Mouse (Mus musculus) stomach, embryonic 15.5 days (tissue): ENCODE results near the gene Ankrd13b. TPM values are rescaled to one million over a fixed set of nuclear protein-coding genes. Genes with fewer than 3 reads are reported as not detected.

Source experiments
- ATAC-seq: fragments of 200-750 bp; cut with Nextera tagmentation; 2 replicates; pipeline ENCODE4 v1.8.0; 2017; ENCODE audit warnings: low read depth, moderate number of reproducible peaks, moderate TSS enrichment; ENCODE audit not compliant: insufficient read depth, low FRiP score
- H3K27ac ChIP-seq: fragments of 300-500 bp; sonication (generic); 2 replicates; pipeline ENCODE4 v1.5.1; 2015; ENCODE audit warnings: mild to moderate bottlenecking, inconsistent platforms
- H3K27me3 ChIP-seq: fragments of 300-500 bp; sonication (generic); replicated peaks from 2 replicates; pipeline ENCODE4 v1.6.1; 2015; ENCODE audit warnings: inconsistent platforms
- H3K36me3 ChIP-seq: fragments of 300-500 bp; sonication (generic); 2 replicates; pipeline ENCODE4 v1.6.1; 2015; ENCODE audit warnings: inconsistent platforms
- H3K4me1 ChIP-seq: fragments of 300-500 bp; sonication (generic); 2 replicates; pipeline ENCODE4 v1.6.1; 2015; ENCODE audit warnings: inconsistent platforms
- H3K4me2 ChIP-seq: fragments of 300-500 bp; sonication (generic); 2 replicates; pipeline ENCODE4 v1.6.1; 2015; ENCODE audit warnings: mild to moderate bottlenecking, inconsistent platforms
- H3K4me3 ChIP-seq: fragments of 300-500 bp; sonication (generic); replicated peaks from 2 replicates; pipeline ENCODE4 v1.5.1; 2015; ENCODE audit warnings: inconsistent platforms
- H3K9ac ChIP-seq: fragments of 300-500 bp; sonication (generic); 2 replicates; pipeline ENCODE4 v1.6.1; 2015; ENCODE audit warnings: inconsistent platforms
- H3K9me3 ChIP-seq: fragments of 300-500 bp; sonication (generic); 2 replicates; pipeline ENCODE4 v1.6.1; 2016; ENCODE audit warnings: inconsistent platforms
- WGBS: fragments of 180-500 bp; shearing (Covaris S2); methylation state at CpG from one replicate; pipeline ENCODE4 v1.1.7; 2015; 5-methylcytosine and 5-hydroxymethylcytosine counted together
- polyA plus RNA-seq: library from polyadenylated mRNA; unstranded; fragments of >200 nt; fragmentation: Nextera tagmentation; extraction: Ambion mirVana; gene quantifications from 2 replicates; pipeline ENCODE4 v1.2.1, GENCODE M21; 2015

The Ankrd13b gene
- polyA plus RNA-seq, 1 experiment from 2014 or later: 5.9 TPM

DNA sequence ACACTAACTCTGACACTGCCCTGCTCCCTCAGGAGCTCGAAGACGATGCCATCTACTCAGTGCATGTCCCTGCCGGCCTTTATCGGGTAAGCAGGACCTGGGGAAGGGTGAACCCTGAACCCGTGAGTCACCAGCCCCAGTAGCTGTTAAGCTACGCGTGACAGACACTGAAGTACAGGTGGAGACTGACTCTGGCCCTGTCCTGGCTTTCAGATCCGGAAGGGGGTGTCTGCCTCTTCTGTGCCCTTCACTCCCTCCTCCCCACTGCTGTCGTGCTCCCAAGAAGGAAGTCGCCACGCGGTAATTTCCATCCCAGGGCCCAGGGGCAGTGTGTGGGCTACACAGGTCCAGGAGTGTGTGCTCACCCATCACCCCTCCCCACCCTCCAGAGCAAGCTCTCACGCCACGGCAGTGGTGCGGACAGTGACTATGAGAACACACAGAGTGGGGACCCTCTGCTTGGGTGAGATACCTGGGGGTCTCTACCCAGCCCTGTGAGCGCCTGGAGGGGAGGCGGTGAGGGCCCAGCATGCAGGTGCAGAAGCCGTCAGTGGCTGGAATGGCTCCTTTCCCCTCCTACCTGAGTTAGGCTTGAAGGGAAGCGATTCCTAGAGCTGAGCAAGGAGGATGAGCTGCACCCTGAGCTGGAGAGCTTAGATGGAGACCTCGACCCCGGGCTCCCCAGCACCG, 16.0 kb upstream of the Ankrd13b start:
- no peak overlapping the region for H3K4me3 ChIP-seq
- 86% methylated on average over 22 of the region's 22 CpGs for WGBS
- H3K27me3 ChIP-seq: no peaks in the 10 kb centered on the region
- no peaks in the 10 kb centered on the region for H3K9me3 ChIP-seq
- peaks cover 51% of the 10 kb centered on the region for H3K36me3 ChIP-seq
- H3K9ac ChIP-seq: no peak overlapping the region
- no peak for ATAC-seq
- H3K4me1 ChIP-seq: peaks cover 16% of the 10 kb centered on the region
- H3K4me2 ChIP-seq: no peak overlapping the region
- no peak overlapping the region for H3K27ac ChIP-seq

DNA sequence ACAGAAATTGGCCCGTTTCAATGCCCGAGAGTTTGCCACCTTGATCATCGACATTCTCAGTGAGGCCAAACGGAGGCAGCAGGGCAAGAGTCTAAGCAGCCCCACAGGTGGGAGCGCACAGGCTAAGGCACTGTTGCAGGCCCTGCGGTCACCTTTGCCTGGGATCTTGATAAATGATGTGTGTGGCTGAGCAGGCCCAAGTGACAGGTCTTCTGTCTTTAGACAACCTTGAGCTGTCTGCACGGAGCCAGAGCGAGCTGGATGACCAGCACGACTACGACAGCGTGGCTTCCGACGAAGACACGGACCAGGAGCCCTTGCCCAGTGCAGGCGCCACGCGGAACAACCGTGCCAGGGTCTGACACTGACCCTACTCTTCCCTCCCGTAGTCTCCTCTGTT, 14.9 kb upstream of the Ankrd13b start:
- H3K4me2 ChIP-seq: no peak overlapping the region
- 92% methylated on average over 19 of the region's 19 CpGs for WGBS
- no peaks in the 10 kb centered on the region for H3K9me3 ChIP-seq
- H3K36me3 ChIP-seq: peaks cover 58% of the 10 kb centered on the region
- no peak for ATAC-seq
- H3K4me3 ChIP-seq: no peak overlapping the region
- no peaks in the 10 kb centered on the region for H3K27me3 ChIP-seq
- H3K27ac ChIP-seq: no peak overlapping the region
- H3K4me1 ChIP-seq: peaks cover 23% of the 10 kb centered on the region
- no peak overlapping the region for H3K9ac ChIP-seq

DNA sequence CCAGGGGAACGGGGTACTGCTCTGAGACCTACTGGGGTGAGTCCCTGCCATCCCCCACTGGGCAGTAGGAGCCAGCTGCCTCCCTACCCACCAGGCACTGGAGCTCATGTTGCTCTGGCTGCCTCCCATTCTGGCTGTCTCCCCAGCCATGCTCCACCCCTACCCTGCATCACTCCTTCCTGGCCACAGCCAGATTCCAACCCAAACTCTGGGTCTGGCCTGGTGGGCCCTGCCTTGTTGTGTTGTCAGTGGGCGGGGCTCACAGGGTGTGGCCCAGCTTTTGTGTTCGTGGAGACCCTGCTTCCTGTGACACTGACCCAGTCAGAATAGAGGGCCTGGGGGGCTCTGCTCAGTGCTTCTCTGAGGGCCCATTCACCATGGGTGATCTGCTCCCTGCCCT, 14.0 kb upstream of the Ankrd13b start:
- H3K4me1 ChIP-seq: peaks cover 22% of the 10 kb centered on the region
- H3K27ac ChIP-seq: no peak overlapping the region
- no peaks in the 10 kb centered on the region for H3K9me3 ChIP-seq
- no peak overlapping the region for H3K4me3 ChIP-seq
- H3K9ac ChIP-seq: no peak overlapping the region
- 67% methylated on average over 3 of the region's 3 CpGs for WGBS
- H3K27me3 ChIP-seq: no peaks in the 10 kb centered on the region
- H3K4me2 ChIP-seq: no peak overlapping the region
- H3K36me3 ChIP-seq: peaks cover 58% of the 10 kb centered on the region
- ATAC-seq: no peak

- Histone ChIP-seq H3K4me3 (no peak overlapping the region), H3K9me3 (no peaks in the 10 kb centered on the region), H3K27ac (0 out of 2 replicates have a peak overlapping the region, but pooled peaks have one; percentile 16), H3K27me3 (no peaks in the 10 kb centered on the region), H3K4me2 (no peak overlapping the region), H3K9ac (no peak overlapping the region), H3K4me1 (peaks cover 25% of the 10 kb centered on the region), H3K36me3 (peaks cover 57% of the 10 kb centered on the region)
- 84% methylated on average over 6 of the region's 6 CpGs for WGBS
- no peak for ATAC-seq
Measured at GRCm38 (mm10) chr11:77502481-77502880, 13.0 kb upstream of the Ankrd13b start.

DNA sequence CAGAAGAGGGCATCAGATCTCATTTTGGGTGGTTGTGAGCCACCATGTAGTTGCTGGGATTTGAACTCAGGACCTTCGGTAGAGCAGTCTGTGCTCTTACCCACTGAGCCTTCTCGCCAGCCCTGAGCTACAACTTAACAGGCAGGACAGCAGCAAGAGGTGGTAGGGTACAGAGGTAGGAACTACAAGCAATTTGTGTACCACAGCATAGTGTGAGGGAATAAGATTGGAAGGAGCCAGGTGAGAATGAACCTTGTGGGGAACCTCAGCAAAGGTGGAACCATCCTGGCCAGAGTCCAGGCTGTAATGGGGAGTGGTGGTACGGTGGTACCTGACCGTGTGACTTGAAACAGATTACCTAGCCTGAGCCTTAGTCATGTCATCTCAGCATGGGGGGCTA, 12.5 kb upstream of the Ankrd13b start:
- 90% methylated on average over 4 of the region's 4 CpGs for WGBS
- Histone ChIP-seq H3K27me3 (no peaks in the 10 kb centered on the region), H3K27ac (no peak overlapping the region), H3K9ac (no peak overlapping the region), H3K4me3 (no peak overlapping the region), H3K4me2 (no peak overlapping the region), H3K4me1 (peaks cover 29% of the 10 kb centered on the region), H3K9me3 (no peaks in the 10 kb centered on the region), H3K36me3 (peaks cover 53% of the 10 kb centered on the region)
- no peak for ATAC-seq

DNA sequence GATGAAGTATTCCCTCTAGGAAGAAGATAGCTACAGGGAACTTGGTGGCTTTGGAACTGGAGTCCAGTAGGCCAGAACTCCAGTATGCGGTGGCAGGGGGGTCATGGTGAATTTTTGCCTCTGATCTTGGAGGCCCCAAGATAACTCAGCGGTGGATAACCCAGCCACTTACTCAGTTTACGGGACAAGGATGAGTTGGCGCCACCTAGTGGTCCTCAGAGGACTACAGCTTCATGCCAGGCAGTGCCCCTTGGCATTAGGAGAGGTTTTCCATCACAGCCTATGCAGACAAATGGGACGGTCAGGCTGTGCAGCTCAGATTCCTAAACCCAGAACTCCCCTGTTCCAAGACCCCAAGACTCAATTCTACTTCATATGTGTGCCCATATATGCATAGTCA, 11.9 kb upstream of the Ankrd13b start:
- Histone ChIP-seq H3K36me3 (peaks cover 47% of the 10 kb centered on the region), H3K4me1 (peaks cover 32% of the 10 kb centered on the region)
- WGBS: 18% methylated on average over 5 of the region's 5 CpGs

GRCm38 (mm10) chr11:77500361-77501325, 11.2 kb upstream of the Ankrd13b start:
- 77% methylated on average over 17 of the region's 17 CpGs for WGBS
- Histone ChIP-seq H3K9ac (no peak overlapping the region), H3K36me3 (peaks cover 40% of the 10 kb centered on the region), H3K4me1 (peaks cover 36% of the 10 kb centered on the region), H3K27me3 (no peaks in the 10 kb centered on the region), H3K4me2 (no peak overlapping the region), H3K27ac (no peak overlapping the region), H3K4me3 (no peak overlapping the region), H3K9me3 (no peaks in the 10 kb centered on the region)
- ATAC-seq: no peak

More for the DNA sequence above, 11.9 kb upstream of the Ankrd13b start:
- H3K27me3 ChIP-seq: no peaks in the 10 kb centered on the region
- no peak overlapping the region for H3K9ac ChIP-seq
- no peak for ATAC-seq
- no peaks in the 10 kb centered on the region for H3K9me3 ChIP-seq
- no peak overlapping the region for H3K4me3 ChIP-seq
- no peak overlapping the region for H3K27ac ChIP-seq
- no peak overlapping the region for H3K4me2 ChIP-seq

DNA sequence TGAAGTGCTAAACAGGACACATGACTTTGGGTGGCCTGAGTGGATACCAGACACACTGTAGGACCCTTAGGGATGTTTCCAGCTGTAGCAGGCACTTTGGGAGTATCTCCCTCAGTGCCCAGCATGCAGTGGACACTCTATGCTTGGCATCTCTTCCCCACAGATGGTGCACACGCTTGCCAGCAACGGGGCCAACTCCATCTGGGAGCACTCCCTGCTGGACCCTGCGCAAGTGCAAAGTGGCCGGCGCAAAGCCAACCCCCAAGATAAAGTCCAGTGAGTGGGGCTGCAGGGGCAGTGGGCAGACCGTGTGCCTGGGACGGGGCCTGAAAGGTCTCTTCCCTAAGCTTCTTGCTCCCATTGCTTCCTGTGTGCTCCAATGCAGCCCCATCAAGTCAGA, 9.9 kb upstream of the Ankrd13b start:
- ATAC-seq: no peak
- H3K4me3 ChIP-seq: no peak overlapping the region
- H3K4me2 ChIP-seq: no peak overlapping the region
- H3K36me3 ChIP-seq: peaks cover 28% of the 10 kb centered on the region
- H3K4me1 ChIP-seq: peaks cover 49% of the 10 kb centered on the region
- H3K27me3 ChIP-seq: no peaks in the 10 kb centered on the region
- 85% methylated on average over 7 of the region's 7 CpGs for WGBS
- no peaks in the 10 kb centered on the region for H3K9me3 ChIP-seq
- no peak overlapping the region for H3K9ac ChIP-seq
- H3K27ac ChIP-seq: no peak overlapping the region

DNA sequence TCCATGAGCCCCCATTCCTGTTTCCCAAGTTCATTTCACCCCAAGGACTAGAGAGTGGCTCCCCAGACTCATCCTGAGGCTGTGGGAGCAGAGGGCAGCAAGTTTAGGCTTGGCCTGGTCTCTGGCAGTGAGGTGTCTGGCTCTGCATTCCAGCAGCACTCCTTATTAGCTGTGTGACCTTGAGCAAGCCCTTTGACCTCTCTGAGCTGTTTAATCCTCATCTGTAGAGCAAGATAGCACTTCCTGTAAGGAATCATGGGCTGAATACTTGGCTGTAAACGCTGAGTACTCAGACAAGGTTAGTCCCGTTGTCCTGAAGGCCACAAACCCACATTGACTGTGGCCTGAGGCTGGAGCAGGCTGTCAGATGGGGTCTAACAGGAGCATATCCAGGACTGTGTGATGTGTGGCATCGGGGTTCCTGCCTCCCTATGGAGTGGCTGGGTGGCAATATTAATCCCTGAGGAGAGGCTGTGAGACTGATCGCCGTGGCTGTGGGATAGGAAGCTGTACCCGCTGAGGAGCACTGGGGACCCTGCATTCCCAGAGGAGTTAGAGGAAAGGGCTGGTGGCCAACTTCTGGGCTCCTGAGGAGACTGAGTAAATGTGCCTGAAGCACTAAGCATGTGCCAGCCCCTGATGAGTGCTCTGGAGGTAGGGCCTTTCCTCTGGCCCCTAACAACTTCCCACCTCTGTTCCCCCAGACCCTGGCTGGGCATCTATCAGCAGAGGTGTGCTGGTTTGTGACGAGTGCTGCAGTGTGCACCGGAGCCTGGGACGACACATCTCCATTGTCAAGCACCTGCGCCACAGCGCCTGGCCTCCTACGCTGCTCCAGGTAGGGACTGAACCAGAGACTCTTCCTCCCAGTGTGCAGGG, 9.0 kb upstream of the Ankrd13b start:
- WGBS: 78% methylated on average over 12 of the region's 12 CpGs
- H3K27ac ChIP-seq: no peak overlapping the region
- no peak overlapping the region for H3K4me2 ChIP-seq
- no peaks in the 10 kb centered on the region for H3K9me3 ChIP-seq
- ATAC-seq: no peak
- H3K4me1 ChIP-seq: peaks cover 52% of the 10 kb centered on the region
- H3K27me3 ChIP-seq: no peaks in the 10 kb centered on the region
- H3K9ac ChIP-seq: no peak overlapping the region
- no peak overlapping the region for H3K4me3 ChIP-seq
- peaks cover 20% of the 10 kb centered on the region for H3K36me3 ChIP-seq

DNA sequence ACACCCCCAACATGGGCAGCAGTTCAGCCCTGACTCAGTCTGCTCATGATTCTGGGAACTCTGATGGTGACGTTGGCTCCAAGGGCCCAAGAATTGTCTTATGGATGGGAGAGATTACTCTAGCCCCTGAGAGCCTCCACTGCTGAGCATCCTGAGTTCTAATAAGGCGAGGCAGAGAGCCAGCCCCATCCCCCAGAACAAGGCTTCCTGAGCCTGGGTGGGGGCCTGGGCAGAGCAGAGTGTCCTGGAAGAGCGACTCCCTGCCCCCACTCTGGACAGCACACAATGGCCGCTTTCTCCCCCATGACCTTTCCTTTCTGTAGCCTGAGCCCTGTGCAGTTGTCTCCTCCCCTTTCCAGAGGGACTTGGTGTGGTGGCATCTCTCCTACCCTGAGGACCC, 8.4 kb upstream of the Ankrd13b start:
- no peak overlapping the region for H3K4me3 ChIP-seq
- no peaks in the 10 kb centered on the region for H3K27me3 ChIP-seq
- no peak overlapping the region for H3K9ac ChIP-seq
- no peak overlapping the region for H3K4me2 ChIP-seq
- H3K27ac ChIP-seq: peak overlapping the region; percentile 7; the same call in 1 of the 2 replicates
- 63% methylated on average over 4 of the region's 4 CpGs for WGBS
- H3K36me3 ChIP-seq: peaks cover 13% of the 10 kb centered on the region
- H3K9me3 ChIP-seq: no peaks in the 10 kb centered on the region
- peaks cover 46% of the 10 kb centered on the region for H3K4me1 ChIP-seq
- no peak for ATAC-seq

DNA sequence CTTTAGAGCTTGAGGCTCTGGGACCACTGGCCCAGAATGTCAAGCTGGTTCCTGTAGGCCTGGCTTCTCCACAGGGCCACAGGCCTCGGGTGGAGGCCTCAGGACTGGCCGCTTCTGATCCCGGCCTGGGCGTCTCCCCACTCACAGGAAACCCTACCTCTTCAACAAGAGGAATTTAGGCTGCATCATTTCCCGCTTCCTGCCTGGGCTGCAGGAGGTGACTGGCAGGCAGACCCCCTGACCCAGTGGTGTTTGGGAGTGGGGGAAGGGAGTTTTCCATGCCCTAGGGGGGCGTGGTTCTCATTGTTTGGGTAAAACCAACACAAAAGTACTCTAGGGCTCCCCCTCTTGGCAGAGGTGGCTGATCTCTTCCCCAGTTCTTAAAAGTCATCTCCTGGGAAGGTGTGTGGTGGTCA, 7.9 kb upstream of the Ankrd13b start:
- Histone ChIP-seq H3K9ac (no peak overlapping the region), H3K4me3 (no peak overlapping the region), H3K4me2 (no peak overlapping the region), H3K4me1 (peaks cover 49% of the 10 kb centered on the region), H3K27me3 (no peaks in the 10 kb centered on the region), H3K36me3 (peaks cover 8% of the 10 kb centered on the region), H3K27ac (peak overlapping the region; percentile 26), H3K9me3 (no peaks in the 10 kb centered on the region)
- no peak for ATAC-seq
- 34% methylated on average over 6 of the region's 6 CpGs for WGBS
